Mouse (Mus musculus) limb, embryonic 14.5 days (tissue): ENCODE data around the gene Csf2rb. TPM values are rescaled to one million over a fixed set of nuclear protein-coding genes. Genes with fewer than 3 reads are reported as not detected.
A peak's percentile ranks its signal among the peaks of the same experiment; 100 is the strongest.
"Not testable (repeated sequence)": the region's sequence is repeated elsewhere in the genome, so short reads cannot be mapped to it uniquely, and the experiment has no call there.

Experiments
- ATAC-seq: fragments of 200-750 bp; cut with Nextera tagmentation; 2 replicates; pipeline ENCODE4 v1.8.0; 2017; ENCODE audit warnings: low read depth, moderate number of reproducible peaks, moderate TSS enrichment; ENCODE audit not compliant: low FRiP score
- DNase-seq: peaks from one replicate; pipeline ENCODE4 v3.0.0-alpha.2; 2015; ENCODE audit warnings: low spot score
- H3K27ac ChIP-seq: fragments of 300-500 bp; sonication (generic); replicated peaks from 2 replicates; pipeline ENCODE4 v1.5.1; 2014; ENCODE audit warnings: low read depth, mild to moderate bottlenecking, low read length, moderate library complexity, mixed read lengths
- H3K27me3 ChIP-seq: fragments of 300-500 bp; sonication (generic); 2 replicates; pipeline ENCODE4 v1.6.1; 2014; ENCODE audit warnings: low read length, mixed read lengths; ENCODE audit not compliant: control insufficient read depth, insufficient read depth
- H3K36me3 ChIP-seq: fragments of 300-500 bp; sonication (generic); 2 replicates; pipeline ENCODE4 v1.6.1; 2014; ENCODE audit warnings: mild to moderate bottlenecking, low read length, moderate library complexity, mixed read lengths; ENCODE audit not compliant: control insufficient read depth, insufficient read depth
- H3K4me1 ChIP-seq: fragments of 300-500 bp; sonication (generic); 2 replicates; pipeline ENCODE4 v1.6.1; 2014; ENCODE audit warnings: antibody characterized with exemption, low read length, mixed read lengths; ENCODE audit not compliant: control insufficient read depth, insufficient read depth
- H3K4me2 ChIP-seq: fragments of 300-500 bp; sonication (generic); replicated peaks from 2 replicates; pipeline ENCODE4 v1.6.1; 2014; ENCODE audit warnings: low read depth, mild to moderate bottlenecking, low read length, moderate library complexity; ENCODE audit not compliant: severe bottlenecking
- H3K4me3 ChIP-seq: fragments of 300-500 bp; sonication (generic); replicated peaks from 2 replicates; pipeline ENCODE4 v1.5.1; 2014; ENCODE audit warnings: low read length
- H3K9ac ChIP-seq: fragments of 300-500 bp; sonication (generic); 2 replicates; pipeline ENCODE4 v1.6.1; 2014; ENCODE audit warnings: mild to moderate bottlenecking, low read depth, low read length, moderate library complexity; ENCODE audit not compliant: severe bottlenecking
- H3K9me3 ChIP-seq: fragments of 300-500 bp; sonication (generic); 2 replicates; pipeline ENCODE4 v1.6.1; 2016; ENCODE audit warnings: low read length; ENCODE audit not compliant: control insufficient read depth
- POLR2A ChIP-seq: fragments of 200-500 bp; IDR thresholded peaks from 2 replicates; pipeline ENCODE4 v1.8.0; 2012; ENCODE audit warnings: inconsistent platforms, mild to moderate bottlenecking, moderate library complexity, borderline replicate concordance; ENCODE audit not compliant: insufficient read depth, insufficient read length; ENCODE audit errors: extremely low read depth
- WGBS: fragments of 180-500 bp; shearing (Covaris S2); extraction: QIAGEN DNeasy Blood & Tissue Kit; methylation state at CpG from one replicate; pipeline ENCODE4 v1.1.7; 2014; 5-methylcytosine and 5-hydroxymethylcytosine counted together
- polyA plus RNA-seq, 2 experiments: library from polyadenylated mRNA; depleted of rRNA in 1 of 2; stranded (reverse) in 1 of 2; unstranded in 1 of 2; fragments of >200 nt; fragmentation: Nextera tagmentation in 1 of 2; extraction: Ambion mirVana in 1 of 2; gene quantifications; 2 replicates each; pipeline versions ENCODE4 v1.2.1 to v1.2.3; 2012 to 2014

The Csf2rb gene
- 4.0 and 7.8 TPM in 2 replicates for polyA plus RNA-seq (2012; rRNA removed)
- 4.3 and 4.6 TPM in 2 replicates for polyA plus RNA-seq (2014; fragmentation: Nextera tagmentation; extraction: Ambion mirVana)

DNA sequence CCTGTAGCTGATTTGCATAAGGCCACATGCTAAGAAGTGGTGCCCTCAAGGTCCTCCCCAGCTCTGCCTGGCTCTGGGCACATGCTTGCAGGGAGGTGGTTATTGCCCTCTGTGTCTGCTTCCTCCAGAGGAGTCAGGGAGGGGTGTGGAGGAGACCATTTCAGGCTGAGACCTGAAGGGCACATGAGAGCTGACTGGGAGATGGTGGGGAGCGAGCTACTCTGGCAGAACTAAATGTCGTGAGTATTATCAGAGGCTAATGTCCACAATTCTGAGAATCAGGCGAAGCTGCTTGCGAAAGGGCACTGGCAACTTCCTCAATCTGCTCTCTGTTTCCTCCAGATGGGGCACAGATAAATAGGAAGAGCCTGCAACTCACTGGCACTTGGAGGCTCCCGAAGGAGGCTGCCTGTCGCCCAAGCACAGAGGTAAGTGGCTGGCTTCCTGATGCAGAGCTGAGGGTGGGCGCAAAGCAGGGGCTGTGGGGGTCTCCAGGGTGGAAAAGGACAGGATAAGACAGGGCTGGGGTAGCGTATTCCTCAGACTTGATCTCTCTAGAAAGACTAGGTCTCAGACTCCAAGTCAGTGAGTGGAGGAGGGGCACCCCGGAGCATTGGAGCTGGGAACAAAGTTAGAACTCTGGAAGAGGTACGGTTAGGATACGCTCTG lies at the start of gene Csf2rb:
TSS of gene Csf2rb (plus strand) at position 82 of the 669 bp plus-strand sequence.
- WGBS = 78% methylated on average over 11 of the region's 11 CpGs
- DNase-seq (no peak), ATAC-seq (no peak)
- Histone ChIP-seq H3K9ac (no peak within 1 kb of the TSS), H3K4me1 (no peaks in the 10 kb centered on the region), H3K4me3 (no peak within 1 kb of the TSS), H3K27ac (no peak within 1 kb of the TSS), H3K36me3 (no peaks in the 10 kb centered on the region), H3K9me3 (no peaks in the 10 kb centered on the region), H3K4me2 (no peak within 1 kb of the TSS), H3K27me3 (no peaks in the 10 kb centered on the region)
- no peak for TF ChIP-seq POLR2A

- ATAC-seq = no peak
- no peak for DNase-seq
- Histone ChIP-seq H3K4me1 (no peaks in the 10 kb centered on the region), H3K27ac (no peak overlapping the region), H3K27me3 (no peaks in the 10 kb centered on the region), H3K36me3 (no peaks in the 10 kb centered on the region), H3K4me3 (no peak overlapping the region), H3K9me3 (no peaks in the 10 kb centered on the region), H3K4me2 (no peak overlapping the region), H3K9ac (no peak overlapping the region)
- 85% methylated on average over 2 of the region's 2 CpGs for WGBS
- TF ChIP-seq POLR2A = no peak
Observed at GRCm38 (mm10) chr15:78278308-78278707, 47.2 kb upstream of the Csf2rb start.

DNA sequence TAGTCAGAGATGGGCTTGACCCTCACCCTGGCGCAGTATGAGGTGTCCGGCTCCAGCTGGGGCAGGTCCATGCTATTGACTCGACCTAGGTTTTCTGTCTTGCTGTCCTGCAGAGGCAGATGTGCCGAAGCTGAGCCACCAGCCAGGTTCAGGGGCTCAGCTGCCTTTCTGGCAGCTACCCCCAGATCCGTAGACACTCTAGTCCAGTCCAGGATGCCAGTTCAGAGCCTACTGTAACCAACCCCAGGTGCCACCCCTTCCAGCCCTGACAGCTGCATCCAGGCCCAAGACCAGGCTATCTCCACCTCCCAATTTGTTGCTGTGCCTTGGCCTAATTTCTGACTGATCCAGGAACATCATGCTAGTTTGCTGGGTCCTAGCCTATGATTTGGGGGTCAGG lies 37.6 kb upstream of the Csf2rb start:
- no peaks in the 10 kb centered on the region for H3K4me1 ChIP-seq
- no peaks in the 10 kb centered on the region for H3K36me3 ChIP-seq
- H3K27ac ChIP-seq = no peak overlapping the region
- no peak for ATAC-seq
- H3K9ac ChIP-seq = no peak overlapping the region
- 75% methylated on average over 5 of the region's 5 CpGs for WGBS
- no peaks in the 10 kb centered on the region for H3K27me3 ChIP-seq
- no peaks in the 10 kb centered on the region for H3K9me3 ChIP-seq
- no peak overlapping the region for H3K4me3 ChIP-seq
- H3K4me2 ChIP-seq = no peak overlapping the region
- no peak for TF ChIP-seq POLR2A
- no peak for DNase-seq

DNA sequence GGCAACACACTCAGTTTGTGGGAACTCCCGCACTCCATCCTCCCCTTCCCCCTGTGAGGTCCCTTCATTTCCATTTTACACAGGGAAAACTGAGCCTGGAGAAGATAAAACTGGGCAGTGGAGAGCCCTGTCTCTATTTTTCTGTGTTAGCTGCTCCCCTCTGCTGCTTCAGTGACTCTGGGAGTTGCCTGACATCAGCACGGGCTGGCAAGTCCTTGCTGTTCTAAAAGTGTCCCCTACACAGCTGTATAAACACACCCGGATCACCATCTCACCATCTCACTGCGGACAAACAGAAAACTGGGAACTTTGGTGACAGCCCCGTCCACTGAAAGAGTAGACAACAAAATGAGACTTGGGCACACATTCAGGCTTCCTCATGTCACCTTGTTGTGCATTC lies 35.8 kb upstream of the Csf2rb start:
- 73% methylated on average over 5 of the region's 5 CpGs for WGBS
- H3K4me1 ChIP-seq, H3K4me3 ChIP-seq, H3K4me2 ChIP-seq, H3K27me3 ChIP-seq, DNase-seq, H3K36me3 ChIP-seq, H3K27ac ChIP-seq, H3K9me3 ChIP-seq, ATAC-seq, H3K9ac ChIP-seq: not testable (repeated sequence)

DNA sequence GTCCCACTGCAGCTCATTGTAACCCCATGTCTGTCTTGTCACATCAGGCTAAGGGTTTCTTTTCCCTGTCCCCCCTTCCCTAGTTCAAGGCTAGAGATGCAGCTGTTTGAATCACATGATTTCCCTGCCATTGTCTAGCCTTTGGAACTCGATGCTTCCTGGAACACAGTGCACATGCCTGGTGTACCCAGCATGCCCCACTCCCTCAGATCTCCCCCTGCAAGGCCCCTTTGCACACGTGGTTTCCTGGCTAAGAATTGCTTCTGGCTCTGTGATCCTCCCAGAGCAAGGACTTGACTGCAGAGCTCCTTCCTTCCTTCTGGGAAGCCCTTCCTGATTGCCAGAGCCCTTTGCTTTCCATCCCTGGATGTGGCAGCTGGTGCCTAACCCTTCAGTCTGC lies 32.3 kb upstream of the Csf2rb start:
- H3K27me3 ChIP-seq, H3K9me3 ChIP-seq, H3K9ac ChIP-seq, H3K36me3 ChIP-seq, H3K4me2 ChIP-seq, H3K27ac ChIP-seq, ATAC-seq, H3K4me3 ChIP-seq, H3K4me1 ChIP-seq: not testable (repeated sequence)
- DNase-seq = peak; percentile 15
- 9% methylated on average over 2 of the region's 2 CpGs for WGBS

- no peak for TF ChIP-seq POLR2A
- H3K36me3 ChIP-seq = no peaks in the 10 kb centered on the region
- no peak overlapping the region for H3K4me2 ChIP-seq
- 87% methylated on average over 4 of the region's 4 CpGs for WGBS
- ATAC-seq (no peak), DNase-seq (no peak)
- H3K27ac ChIP-seq = no peak overlapping the region
- H3K9me3 ChIP-seq = no peaks in the 10 kb centered on the region
- no peak overlapping the region for H3K9ac ChIP-seq
- no peak overlapping the region for H3K4me3 ChIP-seq
- H3K27me3 ChIP-seq = no peaks in the 10 kb centered on the region
- no peaks in the 10 kb centered on the region for H3K4me1 ChIP-seq
Observed at GRCm38 (mm10) chr15:78293716-78294115, 31.8 kb upstream of the Csf2rb start.
